Mouse (Mus musculus) stomach, postnatal 0 days (tissue): ENCODE data around the gene Ciart. TPM values are rescaled to one million over a fixed set of nuclear protein-coding genes. Genes with fewer than 3 reads are reported as not detected.

Experiments used
- ATAC-seq: fragments of 200-750 bp; cut with Nextera tagmentation; 2 replicates; pipeline ENCODE4 v1.8.0; 2017; ENCODE audit not compliant: low FRiP score, low TSS enrichment
- DNase-seq: peaks from one replicate; pipeline ENCODE4 v3.0.0-alpha.2; 2016; ENCODE audit warnings: low spot score
- H3K27ac ChIP-seq: fragments of 300-500 bp; sonication (generic); replicated peaks from 2 replicates; pipeline ENCODE4 v1.5.1; 2014; ENCODE audit warnings: mild to moderate bottlenecking, control low read depth
- H3K27me3 ChIP-seq: fragments of 300-500 bp; sonication (generic); 2 replicates; pipeline ENCODE4 v1.6.1; 2014; ENCODE audit warnings: low read length; ENCODE audit not compliant: control insufficient read depth, insufficient read depth
- H3K36me3 ChIP-seq: fragments of 300-500 bp; sonication (generic); 2 replicates; pipeline ENCODE4 v1.6.1; 2014; ENCODE audit warnings: low read length, mixed read lengths; ENCODE audit not compliant: control insufficient read depth, insufficient read depth
- H3K4me1 ChIP-seq: fragments of 300-500 bp; sonication (generic); replicated peaks from 2 replicates; pipeline ENCODE4 v1.6.1; 2014; ENCODE audit warnings: antibody characterized with exemption; ENCODE audit not compliant: control insufficient read depth, insufficient read depth
- H3K4me2 ChIP-seq: fragments of 300-500 bp; sonication (generic); replicated peaks from 2 replicates; pipeline ENCODE4 v1.6.1; 2014; ENCODE audit warnings: low read depth, mild to moderate bottlenecking, control low read depth, moderate library complexity
- H3K4me3 ChIP-seq: fragments of 300-500 bp; sonication (generic); 2 replicates; pipeline ENCODE4 v1.5.1; 2014; ENCODE audit warnings: low read depth, low read length, control low read depth
- H3K9ac ChIP-seq: fragments of 300-500 bp; sonication (generic); 2 replicates; pipeline ENCODE4 v1.6.1; 2014; ENCODE audit warnings: mild to moderate bottlenecking, low read length, control low read depth, mixed read lengths
- H3K9me3 ChIP-seq: fragments of 300-500 bp; sonication (generic); 2 replicates; pipeline ENCODE4 v1.6.1; 2016; ENCODE audit warnings: low read length; ENCODE audit not compliant: control insufficient read depth
- CTCF ChIP-seq: IDR thresholded peaks from 2 replicates; pipeline ENCODE4 v1.5.1; 2016; ENCODE audit warnings: antibody characterized with exemption, low read depth, mild to moderate bottlenecking, moderate library complexity
- EP300 ChIP-seq: optimal IDR thresholded peaks from 2 replicates; pipeline ENCODE3; 2016; ENCODE audit warnings: antibody characterized with exemption
- WGBS: fragments of 180-500 bp; shearing (Covaris S2); extraction: QIAGEN DNeasy Blood & Tissue Kit; methylation state at CpG from one replicate; pipeline ENCODE4 v1.1.7; 2014; 5-methylcytosine and 5-hydroxymethylcytosine counted together
- polyA plus RNA-seq: library from polyadenylated mRNA; unstranded; fragments of >200 nt; fragmentation: Nextera tagmentation; extraction: Ambion mirVana; gene quantifications from 2 replicates; pipeline ENCODE4 v1.2.1, GENCODE M21; 2015

Ciart gene
- polyA plus RNA-seq, 1 experiment from 2014 or later = 3.2 TPM

GRCm38 (mm10) chr3:95891211-95892065, 9.4 kb upstream of the Ciart start, which contains the start of gene BC028528:
Gene BC028528 (minus strand): TSS chr3:95892005.
- peak within 1 kb of the TSS; percentile 79 for H3K27ac ChIP-seq
- no peaks in the 10 kb centered on the region for H3K36me3 ChIP-seq
- ATAC-seq (no peak), DNase-seq (no peak)
- WGBS = 27% methylated on average over 12 of the region's 12 CpGs
- no peaks in the 10 kb centered on the region for H3K27me3 ChIP-seq
- peak within 1 kb of the TSS; percentile 43 for H3K4me2 ChIP-seq
- no peaks in the 10 kb centered on the region for H3K9me3 ChIP-seq
- H3K9ac ChIP-seq = peak within 1 kb of the TSS; percentile 55
- TF ChIP-seq CTCF = no peak
- TF ChIP-seq EP300 = no peak
- H3K4me1 ChIP-seq = 0 out of 2 replicates have a peak, but pooled peaks cover 3% of the 10 kb centered on the region
- peak within 1 kb of the TSS; percentile 31 for H3K4me3 ChIP-seq

GRCm38 (mm10) chr3:95889664-95890063, 7.6 kb upstream of the Ciart start:
- Histone ChIP-seq H3K4me1 (0 out of 2 replicates have a peak, but pooled peaks cover 3% of the 10 kb centered on the region), H3K9ac (no peak overlapping the region), H3K27me3 (no peaks in the 10 kb centered on the region), H3K36me3 (no peaks in the 10 kb centered on the region), H3K27ac (no peak overlapping the region), H3K9me3 (no peaks in the 10 kb centered on the region), H3K4me2 (no peak overlapping the region), H3K4me3 (no peak overlapping the region)
- no peak for TF ChIP-seq CTCF
- no peak for TF ChIP-seq EP300
- WGBS = 80% methylated on average over 3 of the region's 3 CpGs
- no peak for DNase-seq
- no peak for ATAC-seq

- H3K9ac ChIP-seq = no peak overlapping the region
- DNase-seq (no peak), ATAC-seq (no peak)
- no peaks in the 10 kb centered on the region for H3K27me3 ChIP-seq
- peaks cover 3% of the 10 kb centered on the region; the same call in 1 of the 2 replicates for H3K4me1 ChIP-seq
- H3K4me3 ChIP-seq = no peak overlapping the region
- H3K4me2 ChIP-seq = no peak overlapping the region
- WGBS = 59% methylated on average over 4 of the region's 4 CpGs
- TF ChIP-seq EP300 (no peak), CTCF (no peak)
- H3K9me3 ChIP-seq = no peaks in the 10 kb centered on the region
- no peaks in the 10 kb centered on the region for H3K36me3 ChIP-seq
- no peak overlapping the region for H3K27ac ChIP-seq
Measured at GRCm38 (mm10) chr3:95887596-95887995, 5.5 kb upstream of the Ciart start.

GRCm38 (mm10) chr3:95884400-95884799, 2.3 kb upstream of the Ciart start:
- 65% methylated on average over 5 of the region's 5 CpGs for WGBS
- DNase-seq (peak; percentile 49), ATAC-seq (no peak)
- no peak overlapping the region for H3K4me2 ChIP-seq
- no peaks in the 10 kb centered on the region for H3K9me3 ChIP-seq
- no peaks in the 10 kb centered on the region for H3K27me3 ChIP-seq
- no peak overlapping the region for H3K4me3 ChIP-seq
- H3K36me3 ChIP-seq = no peaks in the 10 kb centered on the region
- no peaks in the 10 kb centered on the region; the same call in 1 of the 2 replicates for H3K4me1 ChIP-seq
- no peak overlapping the region for H3K27ac ChIP-seq
- H3K9ac ChIP-seq = no peak overlapping the region
- no peak for TF ChIP-seq EP300
- no peak for TF ChIP-seq CTCF

GRCm38 (mm10) chr3:95882816-95883425, 870 bp upstream of the Ciart start:
- no peaks in the 10 kb centered on the region; the same call in 1 of the 2 replicates for H3K4me1 ChIP-seq
- WGBS = 2% methylated on average over 24 of the region's 24 CpGs
- peak overlapping the region; percentile 48 for H3K4me3 ChIP-seq
- ATAC-seq = no peak
- no peaks in the 10 kb centered on the region for H3K9me3 ChIP-seq
- DNase-seq = peak; percentile 65
- H3K4me2 ChIP-seq = peak overlapping the region; percentile 80
- peak overlapping the region; percentile 58 for H3K9ac ChIP-seq
- H3K27me3 ChIP-seq = no peaks in the 10 kb centered on the region
- H3K27ac ChIP-seq = peak overlapping the region; percentile 76
- TF ChIP-seq EP300 (no peak), CTCF (peak; percentile 75)
- H3K36me3 ChIP-seq = no peaks in the 10 kb centered on the region

- no peak for ATAC-seq
- Histone ChIP-seq H3K27me3 (no peaks in the 10 kb centered on the region), H3K27ac (no peak overlapping the region), H3K9me3 (no peaks in the 10 kb centered on the region), H3K36me3 (no peaks in the 10 kb centered on the region), H3K4me3 (no peak overlapping the region), H3K9ac (no peak overlapping the region), H3K4me2 (no peak overlapping the region), H3K4me1 (no peaks in the 10 kb centered on the region; the same call in 1 of the 2 replicates)
- 89% methylated on average over 4 of the region's 4 CpGs for WGBS
- DNase-seq = no peak
- TF ChIP-seq CTCF (no peak), EP300 (no peak)
Measured at GRCm38 (mm10) chr3:95879063-95879462, 3.0 kb downstream of the Ciart start.
